Mouse (Mus musculus) heart, adult 2 months (tissue): ENCODE measurements at regions not wholly inside any gene's neighbourhood (a gene's known extent, or its start where the extent isn't known, plus 50 kb on each side); places are given as distances from the start of the nearest gene placed in this dataset.

ENCODE experiments used
- DNase-seq, 2 experiments: peaks; one replicate each; pipeline ENCODE4 v3.0.0; 2021
- H3K27ac ChIP-seq: fragments of 200-600 bp; 2 replicates; pipeline ENCODE4 v1.8.1; 2022
- H3K27me3 ChIP-seq: fragments of 200-500 bp; 2 replicates; pipeline ENCODE4 v1.6.1; 2012; ENCODE audit warnings: mild to moderate bottlenecking, low read length, inconsistent platforms, mixed read lengths; ENCODE audit not compliant: control insufficient read depth, insufficient read depth
- H3K36me3 ChIP-seq: fragments of 200-500 bp; 2 replicates; pipeline ENCODE4 v1.6.1; 2012; ENCODE audit warnings: low read length, inconsistent platforms; ENCODE audit not compliant: control insufficient read depth, insufficient read depth
- H3K4me1 ChIP-seq: fragments of 200-500 bp; 2 replicates; pipeline ENCODE4 v1.6.1; 2011; ENCODE audit warnings: low read length; ENCODE audit not compliant: control insufficient read depth, insufficient read depth
- H3K4me3 ChIP-seq: fragments of 200-600 bp; 2 replicates; pipeline ENCODE4 v1.8.1; 2022
- H3K79me2 ChIP-seq: fragments of 200-500 bp; replicated peaks from 2 replicates; pipeline ENCODE4 v1.6.1; 2012; ENCODE audit warnings: mild to moderate bottlenecking, inconsistent platforms, low read length, moderate library complexity, mixed read lengths; ENCODE audit not compliant: control insufficient read depth, insufficient read depth
- H3K9ac ChIP-seq: fragments of 200-500 bp; 2 replicates; pipeline ENCODE4 v1.6.1; 2012; ENCODE audit warnings: low read depth, mild to moderate bottlenecking, control low read depth, inconsistent platforms, low read length, mixed read lengths
- CTCF ChIP-seq: fragments of 200-600 bp; IDR thresholded peaks from 2 replicates; pipeline ENCODE4 v1.8.1; 2022; ENCODE audit warnings: antibody characterized with exemption, mild to moderate bottlenecking, moderate library complexity
- EP300 ChIP-seq: fragments of 200-500 bp; IDR thresholded peaks from 2 replicates; pipeline ENCODE4 v1.6.1; 2011; ENCODE audit warnings: low read depth, low read length, control low read depth; ENCODE audit not compliant: insufficient read depth
- POLR2A ChIP-seq: fragments of 200-500 bp; IDR thresholded peaks from 2 replicates; pipeline ENCODE4 v1.6.1; 2011; ENCODE audit warnings: mild to moderate bottlenecking, low read depth, low read length, control low read depth; ENCODE audit not compliant: insufficient read depth
- WGBS: fragments of 180-500 bp; shearing (Covaris S2); methylation state at CpG from one replicate; pipeline ENCODE4 v1.1.7; 2018; 5-methylcytosine and 5-hydroxymethylcytosine counted together
- intact Hi-C: fragments of 180-260 bp; cut with DNase I; formaldehyde crosslinking; loops from one replicate; pipeline ENCODE4 v1.15.1; 2025

DNA sequence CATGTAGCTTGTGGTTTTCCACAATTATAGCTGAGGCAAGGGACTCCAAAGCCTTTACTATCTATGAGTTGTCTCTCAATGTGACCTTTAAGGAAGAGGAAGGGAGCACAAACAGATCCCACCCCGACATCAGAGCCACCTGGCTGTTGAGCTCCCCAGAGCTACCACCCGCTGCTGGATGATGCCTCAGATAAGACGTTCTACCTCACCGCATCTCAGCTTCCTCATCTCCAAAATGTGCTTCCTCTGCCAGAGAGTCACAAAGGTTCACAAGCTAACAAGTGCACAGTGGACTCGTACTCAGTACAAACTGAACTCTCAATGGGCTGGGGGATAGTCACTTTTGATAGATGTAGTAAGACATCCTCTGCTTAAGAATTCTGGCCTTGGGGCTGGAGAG is 107.3 kb upstream of the Bmper start:
- 64% methylated on average over 5 of the region's 5 CpGs for WGBS
- no peaks in the 10 kb centered on the region for H3K79me2 ChIP-seq
- no peak overlapping the region for H3K27ac ChIP-seq
- no peak for DNase-seq
- H3K36me3 ChIP-seq = no peaks in the 10 kb centered on the region
- H3K4me3 ChIP-seq = no peak overlapping the region
- no peak overlapping the region for H3K9ac ChIP-seq
- H3K4me1 ChIP-seq = no peaks in the 10 kb centered on the region
- no peak for TF ChIP-seq CTCF
- TF ChIP-seq EP300 = no peak
- no peak for TF ChIP-seq POLR2A
- H3K27me3 ChIP-seq = no peaks in the 10 kb centered on the region
- intact Hi-C loops = no loop called here

DNA sequence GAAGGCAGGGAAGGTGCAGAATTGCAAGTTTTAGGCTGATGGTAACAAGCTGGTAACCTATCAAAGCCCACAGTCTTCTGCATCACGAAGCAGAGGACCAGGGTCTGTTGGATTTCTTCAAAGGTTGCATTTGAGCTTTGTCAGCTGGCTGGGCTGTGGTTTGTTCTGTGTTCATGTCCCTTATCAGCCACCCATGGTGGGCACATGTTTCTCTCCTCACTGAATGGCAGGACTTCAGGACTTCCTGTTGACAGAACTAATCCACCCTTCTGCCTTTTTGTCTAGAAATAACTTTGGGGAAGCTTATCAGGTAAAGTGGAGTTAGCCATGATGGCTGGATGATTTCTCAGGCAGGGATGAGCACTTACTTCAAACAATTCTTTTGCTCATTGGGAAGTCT is 106.6 kb upstream of the Bmper start:
- no peaks in the 10 kb centered on the region for H3K27me3 ChIP-seq
- no peaks in the 10 kb centered on the region for H3K79me2 ChIP-seq
- DNase-seq = no peak
- no peak overlapping the region for H3K4me3 ChIP-seq
- intact Hi-C loops = no loop called here
- H3K36me3 ChIP-seq = no peaks in the 10 kb centered on the region
- WGBS = 52% methylated on average over 1 of the region's 1 CpGs
- H3K27ac ChIP-seq = no peak overlapping the region
- H3K9ac ChIP-seq = no peak overlapping the region
- no peaks in the 10 kb centered on the region for H3K4me1 ChIP-seq
- TF ChIP-seq EP300 (no peak), CTCF (no peak), POLR2A (no peak)

DNA sequence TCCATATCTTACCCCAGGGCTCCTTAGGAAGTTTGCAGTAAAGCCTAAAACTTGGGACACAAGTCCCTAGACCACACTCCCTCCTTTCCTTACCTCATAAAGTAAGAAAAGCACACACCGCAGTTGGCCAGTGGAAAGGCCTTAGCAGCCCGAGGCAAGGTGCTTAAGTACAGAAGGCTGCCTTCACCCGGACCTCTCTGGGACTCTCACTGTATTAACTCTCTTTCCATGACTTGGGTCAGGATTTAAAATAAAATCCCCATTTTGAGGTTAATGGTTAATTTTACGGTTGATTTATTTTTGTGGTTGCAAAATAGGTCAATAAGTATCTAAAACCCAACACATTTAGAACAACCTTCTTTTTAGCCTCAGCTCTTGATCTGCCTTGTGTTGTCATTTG is 103.1 kb upstream of the Bmper start:
- no peak for DNase-seq
- Histone ChIP-seq H3K27ac (no peak overlapping the region), H3K79me2 (no peaks in the 10 kb centered on the region), H3K4me1 (no peaks in the 10 kb centered on the region), H3K9ac (no peak overlapping the region), H3K4me3 (no peak overlapping the region), H3K27me3 (no peaks in the 10 kb centered on the region), H3K36me3 (no peaks in the 10 kb centered on the region)
- intact Hi-C loops = no loop called here
- 95% methylated on average over 4 of the region's 4 CpGs for WGBS
- TF ChIP-seq CTCF = no peak
- TF ChIP-seq POLR2A = no peak
- no peak for TF ChIP-seq EP300

DNA sequence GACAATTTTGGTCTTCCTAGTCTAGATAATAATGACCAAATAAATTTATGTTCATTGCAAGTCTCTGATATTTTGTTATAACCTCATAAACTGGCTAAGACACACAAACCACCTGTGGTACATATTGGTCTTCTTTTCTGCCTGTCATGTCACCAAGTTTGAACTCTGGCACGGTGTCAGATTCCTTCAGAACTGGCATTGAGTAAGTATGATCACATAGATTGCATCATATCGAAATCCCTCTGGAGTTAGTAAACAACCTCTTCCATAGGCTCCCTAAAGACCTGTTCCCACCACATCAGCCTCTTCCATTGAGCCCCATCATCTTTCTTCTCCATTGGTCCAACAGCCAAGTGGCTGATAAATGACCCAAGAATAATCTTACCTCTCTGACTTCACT is 102.1 kb upstream of the Bmper start:
- intact Hi-C loops = no loop called here
- 85% methylated on average over 2 of the region's 2 CpGs for WGBS
- Histone ChIP-seq H3K9ac (no peak overlapping the region), H3K79me2 (no peaks in the 10 kb centered on the region), H3K4me3 (no peak overlapping the region), H3K36me3 (no peaks in the 10 kb centered on the region), H3K27me3 (no peaks in the 10 kb centered on the region), H3K4me1 (no peaks in the 10 kb centered on the region), H3K27ac (no peak overlapping the region)
- TF ChIP-seq CTCF (no peak), EP300 (no peak), POLR2A (no peak)
- no peak for DNase-seq

DNA sequence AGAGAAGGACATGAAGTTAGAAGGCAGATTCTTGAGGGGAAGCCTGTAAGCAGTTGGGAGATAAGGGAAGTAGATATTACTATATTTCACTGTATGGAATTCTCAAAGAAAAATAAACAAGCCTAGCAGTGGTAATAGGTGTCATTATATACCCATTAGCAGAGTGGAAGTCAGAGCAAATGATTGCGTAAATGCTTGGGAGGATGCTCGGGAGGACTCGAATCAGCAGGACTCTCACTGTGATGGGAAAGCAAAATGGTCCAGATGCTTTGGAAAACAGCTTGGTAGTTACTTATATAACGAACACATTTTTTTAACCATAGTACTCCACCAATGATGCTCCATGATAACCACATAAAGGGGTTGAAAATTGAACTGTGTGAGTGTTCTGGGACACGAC is 100.4 kb upstream of the Bmper start:
- Histone ChIP-seq H3K79me2 (no peaks in the 10 kb centered on the region), H3K4me3 (no peak overlapping the region), H3K36me3 (no peaks in the 10 kb centered on the region), H3K9ac (no peak overlapping the region), H3K4me1 (no peaks in the 10 kb centered on the region), H3K27me3 (no peaks in the 10 kb centered on the region), H3K27ac (no peak overlapping the region)
- no peak for DNase-seq
- intact Hi-C loops = no loop called here
- TF ChIP-seq EP300 (no peak), POLR2A (no peak), CTCF (no peak)
- 86% methylated on average over 5 of the region's 5 CpGs for WGBS

DNA sequence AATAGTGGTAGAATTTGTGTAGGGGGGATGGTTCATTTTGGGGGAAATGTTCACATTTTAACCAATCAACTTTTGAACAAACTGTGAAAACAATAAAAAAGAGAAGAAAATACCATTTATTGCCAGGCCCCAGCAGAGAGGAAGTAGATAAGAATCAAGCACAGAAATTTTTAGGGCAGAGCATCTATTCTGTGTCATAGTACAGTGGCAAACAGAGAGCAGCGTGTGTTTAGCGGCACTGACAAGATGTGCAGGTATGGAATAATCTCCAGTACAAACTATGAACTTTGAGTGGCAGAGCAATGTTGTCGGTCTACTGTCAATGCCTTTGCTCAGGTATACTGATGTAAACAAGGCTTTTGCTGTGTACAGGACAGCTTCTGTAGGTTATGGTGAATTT is 99.4 kb upstream of the Bmper start:
- intact Hi-C loops = no loop called here
- Histone ChIP-seq H3K4me1 (no peaks in the 10 kb centered on the region), H3K27me3 (no peaks in the 10 kb centered on the region), H3K27ac (no peak overlapping the region), H3K79me2 (no peaks in the 10 kb centered on the region), H3K36me3 (no peaks in the 10 kb centered on the region), H3K9ac (no peak overlapping the region), H3K4me3 (no peak overlapping the region)
- no peak for TF ChIP-seq CTCF
- no peak for TF ChIP-seq POLR2A
- TF ChIP-seq EP300 = no peak
- no peak for DNase-seq
- WGBS = 76% methylated on average over 3 of the region's 3 CpGs
